Mouse (Mus musculus) C2C12 (cell line): ENCODE data around the gene Csn3.

Source experiments
- CEBPB ChIP-seq: IDR thresholded peaks from one replicate; pipeline ENCODE4 v1.6.1; 2011; ENCODE audit warnings: low read depth, mild to moderate bottlenecking, control low read depth, moderate library complexity
- CTCF ChIP-seq: IDR thresholded peaks from one replicate; pipeline ENCODE4 v1.5.1; 2011; ENCODE audit not compliant: control insufficient read depth, insufficient read depth, insufficient read length
- FOSL1 ChIP-seq: IDR thresholded peaks from one replicate; pipeline ENCODE4 v1.8.0; 2011; ENCODE audit warnings: mild to moderate bottlenecking, low read length; ENCODE audit not compliant: poor library complexity, insufficient read depth, severe bottlenecking
- MAX ChIP-seq: IDR thresholded peaks from one replicate; pipeline ENCODE4 v1.6.1; 2011; ENCODE audit warnings: mild to moderate bottlenecking, control low read depth
- MYOD1 ChIP-seq: IDR thresholded peaks from one replicate; pipeline ENCODE4 v1.6.1; 2011; ENCODE audit warnings: low read depth; ENCODE audit not compliant: control insufficient read depth, insufficient read length
- MYOG ChIP-seq: IDR thresholded peaks from one replicate; pipeline ENCODE4 v1.6.1; 2011; ENCODE audit not compliant: control insufficient read depth, insufficient read length; ENCODE audit errors: extremely low read depth
- USF1 ChIP-seq: IDR thresholded peaks from one replicate; pipeline ENCODE4 v1.6.1; 2011; ENCODE audit warnings: low read depth, mild to moderate bottlenecking, control low read depth, moderate library complexity

- no peak for TF ChIP-seq CEBPB
- no peak for TF ChIP-seq MYOG
- TF ChIP-seq CTCF: no peak
- TF ChIP-seq MAX: no peak
- no peak for TF ChIP-seq MYOD1
- TF ChIP-seq USF1: no peak
- no peak for TF ChIP-seq FOSL1
These were observed 15.4 kb downstream of the Csn3 start for GRCm38 (mm10) chr5:87940752-87941151.
